In genomic region chr6:126595130-126595529, GRCm38 (mm10) we compare ENCODE assay signal across 13 mouse cellular contexts. TPM values are rescaled to one million over a fixed set of nuclear protein-coding genes. Genes with fewer than 3 reads are reported as not detected.
"Had no signal": no experiment of that assay in that cellular context is flagged by ENCODE, and none has a peak within 500 bp of the region (broad histone marks: within the 10 kb centered on the region; RNA-seq: fewer than 3 reads in every experiment).

No protein-coding gene starts in this region.

- DNase-seq: kidney, postnatal 25 days; liver, embryonic 13.5 days; lung, adult 2 months; lung, postnatal 14 days; lung, postnatal 4 days; midbrain, embryonic 14.5 days; thymus, adult 18-20 months; thymus, postnatal 4 days had no signal

- H3K27me3 ChIP-seq: liver, embryonic 13.5 days had no signal

- H3K9ac ChIP-seq: liver, embryonic 13.5 days had no signal

- H3K27ac ChIP-seq: kidney, postnatal 0 days; liver, embryonic 13.5 days had no signal

- H3K4me1 ChIP-seq: liver, embryonic 13.5 days had no signal

- H3K4me3 ChIP-seq: liver, embryonic 13.5 days had no signal

- H3K9me3 ChIP-seq: liver, embryonic 13.5 days had no signal

- H3K4me2 ChIP-seq: liver, embryonic 13.5 days; midbrain, embryonic 11.5 days had no signal

- H3K36me3 ChIP-seq: liver, embryonic 13.5 days had no signal

RNA-seq across cellular contexts. Expression of gene Kcna1, which starts 51.1 kb away (rescaled TPM):
- total RNA-seq: megakaryocyte progenitor cell, adult 5-6 weeks; megakaryocyte-erythroid progenitor cell, adult 5-6 weeks had no signal
- polyA plus RNA-seq: liver, adult 2 months had no signal

RNA-seq across cellular contexts. Expression of gene Kcna5, which starts 59.9 kb away (rescaled TPM):
- total RNA-seq: megakaryocyte progenitor cell, adult 5-6 weeks; megakaryocyte-erythroid progenitor cell, adult 5-6 weeks had no signal
- polyA plus RNA-seq: liver, adult 2 months had no signal
